Mouse (Mus musculus) yolk sac, embryonic 10.5 days (tissue): ENCODE results near the gene Gm20737.
"Not testable (repeated sequence)": the region's sequence is repeated elsewhere in the genome, so short reads cannot be mapped to it uniquely, and the experiment has no call there.

Source experiments
- DNase-seq: peaks from one replicate; pipeline ENCODE4 v3.0.0-alpha.2; 2017; ENCODE audit warnings: low spot score

Gm20737 gene

GRCm38 (mm10) chrY:10535942-10536341, at the start of gene Gm20737:
Gm20737 (minus strand) TSS chrY:10536042.
- not testable (repeated sequence) for DNase-seq

- not testable (repeated sequence) for DNase-seq
Observed at GRCm38 (mm10) chrY:10553153-10553552, 17.3 kb upstream of the Gm20737 start, which contains the start of gene Gm21775. Gm21775 (plus strand) TSS chrY:10553453.
